Comparison of ENCODE assay signal across 13 mouse cellular contexts in the genomic region with DNA sequence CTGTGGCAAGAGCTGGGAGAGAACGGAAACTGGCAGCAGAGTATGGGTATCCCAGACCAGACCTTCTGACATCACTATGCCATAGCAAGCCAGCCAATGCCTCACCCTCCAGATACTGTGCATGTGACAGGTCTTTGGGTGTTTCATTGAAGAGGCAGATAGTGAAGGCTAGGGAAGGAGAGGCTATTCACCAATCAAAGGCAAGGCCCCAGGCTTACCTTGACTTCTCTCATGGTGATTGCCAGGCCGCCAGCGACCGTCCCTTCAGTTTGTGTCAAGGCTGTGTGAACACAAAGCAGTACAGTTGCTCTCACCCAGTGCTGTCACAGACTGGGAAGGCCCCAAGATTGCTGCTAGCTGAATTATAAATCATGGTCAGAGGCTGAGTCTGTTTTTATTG.
A peak's percentile ranks its signal among the peaks of the same experiment; 100 is the strongest.
DNase-seq lines count a peak whose midpoint lies in the region; ATAC-seq and TF ChIP-seq lines count a peak whose summit lies in the region.
"Had no signal": no experiment of that assay in that cellular context is flagged by ENCODE, and none has a peak within 500 bp of the region (broad histone marks: within the 10 kb centered on the region; RNA-seq: fewer than 3 reads in every experiment).

No protein-coding gene starts in this region.

- 0 out of 2 replicates have a peak, but pooled peaks have one; percentile 17 for ATAC-seq in hindbrain, embryonic 16.5 days
- no peak for ATAC-seq in hindbrain, embryonic 12.5 days (ENCODE audit: low FRiP score)
- ATAC-seq in megakaryocyte progenitor cell, adult 5-6 weeks (replicated peaks; ENCODE audit: poor library complexity), result peak; percentile 24; the same call in 1 of the 2 replicates

- no peak overlapping the region for H3K4me2 ChIP-seq in hindbrain, embryonic 16.5 days (ENCODE audit: low read length)
- H3K4me2 ChIP-seq in hindbrain, embryonic 12.5 days (replicated peaks), result no peak overlapping the region
- H3K4me2 ChIP-seq: forebrain, embryonic 13.5 days; hindbrain, embryonic 14.5 days; liver, embryonic 12.5 days; midbrain, embryonic 13.5 days had no signal

- H3K27ac ChIP-seq in heart, adult 2 months, result peak overlapping the region; percentile 38
- no peak overlapping the region for H3K27ac ChIP-seq in hindbrain, embryonic 16.5 days (ENCODE audit: low read depth, low read length)
- H3K27ac ChIP-seq in hindbrain, embryonic 12.5 days, result no peak overlapping the region
- H3K27ac ChIP-seq: forebrain, embryonic 13.5 days; hindbrain, embryonic 14.5 days; layer of hippocampus, adult 2 months; liver, embryonic 12.5 days; midbrain, embryonic 13.5 days had no signal

- TF ChIP-seq CTCF in heart, adult 2 months (IDR thresholded peaks at IDR 0.05), result no peak

- intact Hi-C loops in heart, adult 2 months (cut with DNase I), result no loop called here

- DNase-seq in heart, adult 2 months, result no peak
- DNase-seq in heart, adult 9 months (ENCODE audit: low spot score in 2 of 2), result no peak
- peak; percentile 59 to 92 for DNase-seq in adrenal gland, adult (ENCODE audit: inconsistent age in 2 of 2, low spot score in 1 of 2)
- no peak for DNase-seq in layer of hippocampus, adult 18-20 months (ENCODE audit: low spot score in 2 of 2)
- no peak for DNase-seq in cerebellum, postnatal 4 days (ENCODE audit: low spot score in 2 of 2)

- H3K4me1 ChIP-seq in heart, adult 2 months (ENCODE audit: control insufficient read depth, insufficient read depth, low read length), result peaks cover 10% of the 10 kb centered on the region
- no peaks in the 10 kb centered on the region for H3K4me1 ChIP-seq in hindbrain, embryonic 16.5 days (ENCODE audit: control insufficient read depth, insufficient read depth, low read depth, low read length)
- H3K4me1 ChIP-seq in hindbrain, embryonic 12.5 days, result no peaks in the 10 kb centered on the region

- TF ChIP-seq POLR2A in heart, adult 2 months (IDR thresholded peaks at IDR 0.05; ENCODE audit: insufficient read depth, low read depth, low read length), result no peak

- TF ChIP-seq EP300 in heart, adult 2 months (IDR thresholded peaks at IDR 0.05; ENCODE audit: insufficient read depth, low read depth, low read length), result no peak

- no peaks in the 10 kb centered on the region for H3K36me3 ChIP-seq in heart, adult 2 months (ENCODE audit: control insufficient read depth, insufficient read depth, low read length)
- no peaks in the 10 kb centered on the region for H3K36me3 ChIP-seq in hindbrain, embryonic 16.5 days (ENCODE audit: control insufficient read depth, insufficient read depth, low read length)
- H3K36me3 ChIP-seq in hindbrain, embryonic 12.5 days, result no peaks in the 10 kb centered on the region
- H3K36me3 ChIP-seq: liver, embryonic 12.5 days; midbrain, embryonic 13.5 days had no signal

- H3K9me3 ChIP-seq in hindbrain, embryonic 16.5 days (ENCODE audit: control insufficient read depth, low read length), result no peaks in the 10 kb centered on the region
- H3K9me3 ChIP-seq in hindbrain, embryonic 12.5 days (replicated peaks), result no peaks in the 10 kb centered on the region
- H3K9me3 ChIP-seq: forebrain, embryonic 13.5 days; liver, embryonic 12.5 days; midbrain, embryonic 13.5 days had no signal

- 75% methylated on average over 4 of the region's 4 CpGs for WGBS in heart, adult 2 months
- WGBS in hindbrain, embryonic 16.5 days, result 100% methylated on average over 4 of the region's 4 CpGs
- WGBS in hindbrain, embryonic 12.5 days, result 91% methylated on average over 4 of the region's 4 CpGs

- H3K27me3 ChIP-seq in heart, adult 2 months (ENCODE audit: control insufficient read depth, insufficient read depth, low read length), result no peaks in the 10 kb centered on the region
- no peaks in the 10 kb centered on the region for H3K27me3 ChIP-seq in hindbrain, embryonic 16.5 days (replicated peaks; ENCODE audit: control insufficient read depth, insufficient read depth, low read length)
- H3K27me3 ChIP-seq in hindbrain, embryonic 12.5 days, result no peaks in the 10 kb centered on the region
- H3K27me3 ChIP-seq: liver, embryonic 12.5 days; midbrain, embryonic 13.5 days had no signal

- no peaks in the 10 kb centered on the region for H3K79me2 ChIP-seq in heart, adult 2 months (replicated peaks; ENCODE audit: control insufficient read depth, insufficient read depth, low read length)

- H3K9ac ChIP-seq in heart, adult 2 months (ENCODE audit: low read depth, low read length), result no peak overlapping the region
- H3K9ac ChIP-seq in hindbrain, embryonic 16.5 days (ENCODE audit: low read depth, low read length), result no peak overlapping the region
- no peak overlapping the region for H3K9ac ChIP-seq in hindbrain, embryonic 12.5 days
- H3K9ac ChIP-seq: forebrain, embryonic 13.5 days; hindbrain, embryonic 14.5 days; liver, embryonic 12.5 days; midbrain, embryonic 13.5 days had no signal

- no peak overlapping the region for H3K4me3 ChIP-seq in heart, adult 2 months
- no peak overlapping the region for H3K4me3 ChIP-seq in hindbrain, embryonic 16.5 days (ENCODE audit: low read length)
- no peak overlapping the region for H3K4me3 ChIP-seq in hindbrain, embryonic 12.5 days
- H3K4me3 ChIP-seq: forebrain, embryonic 13.5 days; layer of hippocampus, adult 2 months; liver, embryonic 12.5 days; midbrain, embryonic 13.5 days had no signal

Comparison
In these comparisons a context has a peak if more than half of its experiments do, and no peak if none do; other contexts are left out.
1. DNase-seq: peak in adrenal gland, adult (2 of 2); none in heart, adult 2 months (0 of 2), heart, adult 9 months (0 of 2), layer of hippocampus, adult 18-20 months (0 of 2) and cerebellum, postnatal 4 days (0 of 2).